Mouse (Mus musculus) neural tube, embryonic 15.5 days (tissue): Measurements from ENCODE around the gene Crabp2. TPM values are rescaled to one million over a fixed set of nuclear protein-coding genes. Genes with fewer than 3 reads are reported as not detected.
A peak's percentile ranks its signal among the peaks of the same experiment; 100 is the strongest.

Source experiments
- ATAC-seq: fragments of 200-750 bp; cut with Nextera tagmentation; 2 replicates; pipeline ENCODE4 v1.8.0; 2017; ENCODE audit warnings: mild to moderate bottlenecking, moderate TSS enrichment, moderate library complexity; ENCODE audit not compliant: low FRiP score
- H3K27ac ChIP-seq: fragments of 300-500 bp; sonication (generic); replicated peaks from 2 replicates; pipeline ENCODE4 v1.5.1; 2015; ENCODE audit warnings: mild to moderate bottlenecking, inconsistent platforms
- H3K27me3 ChIP-seq: fragments of 300-500 bp; sonication (generic); replicated peaks from 2 replicates; pipeline ENCODE4 v1.6.1; 2015; ENCODE audit warnings: inconsistent platforms
- H3K36me3 ChIP-seq: fragments of 300-500 bp; sonication (generic); 2 replicates; pipeline ENCODE4 v1.6.1; 2015; ENCODE audit warnings: inconsistent platforms
- H3K4me1 ChIP-seq: fragments of 300-500 bp; sonication (generic); 2 replicates; pipeline ENCODE4 v1.6.1; 2015; ENCODE audit warnings: inconsistent platforms
- H3K4me2 ChIP-seq: fragments of 300-500 bp; sonication (generic); 2 replicates; pipeline ENCODE4 v1.6.1; 2015; ENCODE audit warnings: inconsistent platforms, mild to moderate bottlenecking, moderate library complexity
- H3K4me3 ChIP-seq: fragments of 300-500 bp; sonication (generic); replicated peaks from 2 replicates; pipeline ENCODE4 v1.5.1; 2015; ENCODE audit warnings: mild to moderate bottlenecking, inconsistent platforms
- H3K9ac ChIP-seq: fragments of 300-500 bp; sonication (generic); replicated peaks from 2 replicates; pipeline ENCODE4 v1.6.1; 2015; ENCODE audit warnings: mild to moderate bottlenecking, inconsistent platforms
- H3K9me3 ChIP-seq: fragments of 300-500 bp; sonication (generic); replicated peaks from 2 replicates; pipeline ENCODE4 v1.6.1; 2016; ENCODE audit warnings: inconsistent platforms
- WGBS: fragments of 180-500 bp; shearing (Covaris S2); methylation state at CpG from one replicate; pipeline ENCODE4 v1.1.7; 2015; ENCODE audit warnings: mixed read lengths; 5-methylcytosine and 5-hydroxymethylcytosine counted together
- polyA plus RNA-seq: library from polyadenylated mRNA; unstranded; fragments of >200 nt; fragmentation: Nextera tagmentation; extraction: Ambion mirVana; gene quantifications from 2 replicates; pipeline ENCODE4 v1.2.1, GENCODE M21; 2015

Crabp2 gene
- polyA plus RNA-seq, 1 experiment from 2014 or later, result 81.1 TPM

- Histone ChIP-seq H3K4me3 (peak overlapping the region; percentile 35), H3K4me1 (peaks cover 68% of the 10 kb centered on the region), H3K9ac (peak overlapping the region; percentile 36), H3K9me3 (no peaks in the 10 kb centered on the region), H3K27ac (no peak overlapping the region; the same call in 1 of the 2 replicates), H3K36me3 (peaks cover 6% of the 10 kb centered on the region), H3K4me2 (peak overlapping the region; percentile 82), H3K27me3 (no peaks in the 10 kb centered on the region)
- WGBS, result 6% methylated on average over 26 of the region's 26 CpGs
- ATAC-seq, result 0 out of 2 replicates have a peak, but pooled peaks have one; percentile 31
Observed at GRCm38 (mm10) chr3:87947056-87947810, 1.2 kb upstream of the Crabp2 start.

GRCm38 (mm10) chr3:87947811-87948199 lies 661 bp upstream of the Crabp2 start:
- ATAC-seq, result no peak; the same call in 1 of the 2 replicates
- H3K4me1 ChIP-seq, result peaks cover 74% of the 10 kb centered on the region
- H3K27me3 ChIP-seq, result no peaks in the 10 kb centered on the region
- H3K9me3 ChIP-seq, result no peaks in the 10 kb centered on the region
- 0% methylated on average over 17 of the region's 17 CpGs for WGBS
- no peak overlapping the region for H3K27ac ChIP-seq
- H3K4me2 ChIP-seq, result peak overlapping the region; percentile 82
- H3K9ac ChIP-seq, result peak overlapping the region; percentile 36; the same call in 1 of the 2 replicates
- H3K36me3 ChIP-seq, result 0 out of 2 replicates have a peak, but pooled peaks cover 2% of the 10 kb centered on the region
- H3K4me3 ChIP-seq, result peak overlapping the region; percentile 35

DNA sequence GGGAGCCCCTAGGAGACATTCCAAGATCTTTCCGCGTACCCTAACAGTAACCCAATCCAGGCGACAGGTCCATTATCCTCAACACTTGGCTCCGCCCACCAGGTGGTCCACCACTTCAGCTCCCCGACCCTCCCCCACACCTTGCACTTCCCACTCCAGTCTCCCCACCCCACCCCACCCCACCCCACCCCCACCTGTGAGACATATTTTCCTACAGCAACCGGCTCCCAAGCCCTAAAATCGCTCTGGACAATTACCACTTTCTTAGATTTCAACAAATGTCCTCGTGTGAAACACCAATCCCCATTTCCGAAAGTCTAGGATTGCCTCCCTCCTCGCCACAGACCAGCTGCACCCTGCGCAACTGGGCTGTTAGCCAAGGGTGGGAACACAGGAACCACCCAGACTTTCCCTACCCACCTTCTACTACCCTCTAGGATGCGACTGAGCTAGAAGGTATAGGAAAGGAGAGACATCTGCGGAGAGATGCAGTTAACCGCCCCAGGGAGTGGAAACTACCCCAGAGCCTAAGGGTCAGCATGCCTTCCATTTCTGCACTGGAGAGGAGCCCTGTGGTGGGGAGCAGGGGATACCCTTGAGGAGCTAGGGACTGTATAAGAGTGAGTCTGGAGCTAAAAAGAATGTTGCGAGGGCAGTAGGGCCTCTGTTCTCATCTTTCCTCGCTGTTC lies 944 bp downstream of the Crabp2 start:
- no peak overlapping the region for H3K27ac ChIP-seq
- H3K4me3 ChIP-seq, result peak overlapping the region; percentile 35; the same call in 1 of the 2 replicates
- no peaks in the 10 kb centered on the region for H3K9me3 ChIP-seq
- no peaks in the 10 kb centered on the region for H3K36me3 ChIP-seq
- no peaks in the 10 kb centered on the region for H3K27me3 ChIP-seq
- peak overlapping the region; percentile 82 for H3K4me2 ChIP-seq
- peaks cover 79% of the 10 kb centered on the region for H3K4me1 ChIP-seq
- no peak overlapping the region for H3K9ac ChIP-seq
- 13% methylated on average over 16 of the region's 16 CpGs for WGBS
- ATAC-seq, result no peak

DNA sequence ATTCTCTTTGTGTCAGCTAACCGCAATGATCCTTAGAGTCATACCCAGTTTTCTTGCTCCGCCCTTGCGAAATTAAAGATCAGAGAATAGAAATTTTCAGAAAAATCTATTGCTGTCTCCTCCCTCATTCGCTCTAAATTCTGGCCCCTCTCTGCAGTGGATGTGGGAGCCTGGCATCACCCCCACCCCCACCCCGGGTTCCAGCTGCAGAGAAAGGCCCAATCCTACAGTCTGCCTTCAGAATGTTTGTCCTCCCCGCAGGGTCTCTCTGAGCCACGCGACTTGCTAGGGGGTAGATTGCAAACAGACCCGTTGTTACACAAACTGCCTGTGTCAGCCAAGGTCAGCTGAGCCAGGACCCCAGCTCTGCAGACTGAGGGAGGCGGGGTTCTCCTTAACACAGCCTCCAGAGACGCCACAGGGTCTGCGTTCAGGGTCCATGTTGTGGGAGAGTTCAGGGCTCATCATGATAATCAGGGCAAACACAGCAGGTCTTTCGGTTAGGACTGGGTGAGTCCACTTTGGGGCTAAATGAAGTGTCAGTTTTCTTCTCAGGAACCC lies 1.6 kb downstream of the Crabp2 start:
- Histone ChIP-seq H3K4me3 (peak overlapping the region; percentile 10; the same call in 1 of the 2 replicates), H3K36me3 (no peaks in the 10 kb centered on the region), H3K27me3 (no peaks in the 10 kb centered on the region), H3K9me3 (no peaks in the 10 kb centered on the region), H3K4me2 (peak overlapping the region; percentile 82), H3K4me1 (peaks cover 73% of the 10 kb centered on the region), H3K9ac (no peak overlapping the region), H3K27ac (no peak overlapping the region)
- no peak for ATAC-seq
- WGBS, result 13% methylated on average over 13 of the region's 13 CpGs

DNA sequence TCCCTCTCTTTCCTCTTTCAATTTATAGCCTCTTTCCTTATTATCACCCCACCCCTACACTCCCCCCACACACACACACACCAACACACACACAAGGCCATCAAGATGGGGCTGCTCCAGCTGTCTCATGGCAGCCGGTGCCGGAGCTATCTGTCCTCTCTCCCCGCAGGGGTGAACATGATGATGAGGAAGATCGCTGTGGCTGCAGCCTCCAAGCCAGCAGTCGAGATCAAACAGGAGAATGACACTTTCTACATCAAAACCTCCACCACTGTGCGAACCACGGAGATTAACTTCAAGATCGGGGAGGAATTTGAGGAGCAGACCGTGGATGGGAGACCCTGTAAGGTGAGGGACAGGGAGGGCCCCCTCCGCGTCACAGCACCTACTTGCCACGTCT lies 3.5 kb downstream of the Crabp2 start:
- H3K27ac ChIP-seq, result no peak overlapping the region
- H3K36me3 ChIP-seq, result no peaks in the 10 kb centered on the region
- ATAC-seq, result no peak
- H3K27me3 ChIP-seq, result no peaks in the 10 kb centered on the region
- peaks cover 54% of the 10 kb centered on the region for H3K4me1 ChIP-seq
- H3K4me3 ChIP-seq, result peak overlapping the region; percentile 10; the same call in 1 of the 2 replicates
- WGBS, result 18% methylated on average over 12 of the region's 12 CpGs
- no peaks in the 10 kb centered on the region for H3K9me3 ChIP-seq
- peak overlapping the region; percentile 45 for H3K4me2 ChIP-seq
- no peak overlapping the region; the same call in 1 of the 2 replicates for H3K9ac ChIP-seq

DNA sequence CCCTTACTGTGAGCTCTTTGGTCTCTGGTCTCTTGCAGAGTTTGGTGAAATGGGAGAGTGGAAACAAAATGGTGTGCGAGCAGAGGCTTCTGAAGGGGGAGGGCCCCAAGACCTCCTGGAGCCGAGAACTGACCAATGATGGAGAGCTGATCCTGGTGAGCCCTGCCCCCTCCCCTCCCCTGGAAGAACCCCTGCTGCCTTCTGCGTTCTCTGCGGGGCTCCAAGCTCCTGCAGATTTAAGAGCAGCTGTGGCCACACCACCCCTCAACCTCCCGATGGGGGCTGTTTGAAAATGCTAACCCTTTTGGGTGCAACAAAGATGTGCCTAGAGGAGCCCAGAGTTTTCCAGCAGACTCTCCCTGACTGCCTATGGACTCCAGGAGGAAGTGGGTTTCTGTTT lies 4.0 kb downstream of the Crabp2 start:
- WGBS, result 5% methylated on average over 5 of the region's 5 CpGs

GRCm38 (mm10) chr3:87958056-87958455 lies 9.6 kb downstream of the Crabp2 start:
- no peak overlapping the region for H3K9ac ChIP-seq
- 0% methylated on average over 1 of the region's 1 CpGs for WGBS
- H3K27me3 ChIP-seq, result no peaks in the 10 kb centered on the region
- H3K4me1 ChIP-seq, result peaks cover 16% of the 10 kb centered on the region
- no peak for ATAC-seq
- no peak overlapping the region for H3K4me3 ChIP-seq
- H3K9me3 ChIP-seq, result no peaks in the 10 kb centered on the region
- no peaks in the 10 kb centered on the region for H3K36me3 ChIP-seq
- H3K27ac ChIP-seq, result no peak overlapping the region
- H3K4me2 ChIP-seq, result no peak overlapping the region

More for the DNA sequence above, 4.0 kb downstream of the Crabp2 start:
- no peaks in the 10 kb centered on the region for H3K36me3 ChIP-seq
- H3K9ac ChIP-seq, result no peak overlapping the region; the same call in 1 of the 2 replicates
- H3K27ac ChIP-seq, result no peak overlapping the region
- peak overlapping the region; percentile 10; the same call in 1 of the 2 replicates for H3K4me3 ChIP-seq
- peak overlapping the region; percentile 45 for H3K4me2 ChIP-seq
- H3K9me3 ChIP-seq, result no peaks in the 10 kb centered on the region
- H3K4me1 ChIP-seq, result peaks cover 49% of the 10 kb centered on the region
- peak; percentile 51; the same call in 1 of the 2 replicates for ATAC-seq
- H3K27me3 ChIP-seq, result no peaks in the 10 kb centered on the region

DNA sequence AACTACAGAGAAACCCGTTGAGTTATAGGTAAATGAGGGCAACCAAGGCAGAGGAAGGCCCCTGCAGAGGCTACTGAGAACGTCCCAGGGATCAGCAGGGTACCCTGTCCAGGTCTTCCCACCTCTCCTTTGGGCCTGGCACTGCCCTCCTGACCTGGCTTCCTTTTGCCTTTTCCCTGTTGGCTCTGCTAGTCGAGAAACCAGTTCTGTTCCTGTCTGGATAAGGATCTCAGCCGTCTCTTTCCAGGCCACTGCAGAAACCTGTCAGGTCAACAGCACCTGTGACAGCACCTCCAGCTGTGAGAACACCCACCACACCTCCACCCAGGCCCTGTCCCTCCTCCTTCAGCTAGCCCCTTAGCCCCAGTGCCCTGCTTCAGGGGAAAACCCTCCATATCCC lies 10.0 kb downstream of the Crabp2 start:
- no peak for ATAC-seq
- Histone ChIP-seq H3K4me2 (no peak overlapping the region), H3K36me3 (no peaks in the 10 kb centered on the region), H3K27ac (no peak overlapping the region), H3K9ac (no peak overlapping the region), H3K4me3 (no peak overlapping the region), H3K27me3 (no peaks in the 10 kb centered on the region), H3K9me3 (no peaks in the 10 kb centered on the region), H3K4me1 (peaks cover 13% of the 10 kb centered on the region)
- WGBS, result 13% methylated on average over 4 of the region's 4 CpGs

DNA sequence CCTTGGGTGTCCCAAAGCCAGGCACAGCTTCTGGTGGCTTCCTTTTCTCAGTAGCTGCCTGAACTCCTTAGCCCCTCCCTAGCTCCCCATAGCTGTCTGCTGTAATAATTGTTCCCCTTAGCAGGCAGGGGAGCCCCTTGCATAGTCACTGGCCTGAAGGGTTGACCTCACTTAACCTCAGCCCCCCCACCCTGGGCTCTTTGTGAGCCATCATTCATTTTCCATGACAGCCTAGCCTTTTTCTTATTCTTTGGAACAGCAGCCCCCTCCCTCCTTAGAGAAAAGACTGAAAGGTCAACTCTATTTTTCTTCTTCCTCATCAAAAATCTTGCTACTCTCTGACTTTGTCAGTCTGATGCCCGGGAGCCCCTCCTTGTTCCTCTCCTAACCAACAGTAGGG lies 10.5 kb downstream of the Crabp2 start:
- Histone ChIP-seq H3K4me2 (no peak overlapping the region), H3K27ac (no peak overlapping the region), H3K36me3 (no peaks in the 10 kb centered on the region), H3K9ac (no peak overlapping the region), H3K4me3 (no peak overlapping the region), H3K9me3 (no peaks in the 10 kb centered on the region), H3K4me1 (peaks cover 13% of the 10 kb centered on the region), H3K27me3 (no peaks in the 10 kb centered on the region)
- WGBS, result 20% methylated on average over 1 of the region's 1 CpGs
- ATAC-seq, result no peak

- H3K4me1 ChIP-seq, result peaks cover 13% of the 10 kb centered on the region
- WGBS, result 44% methylated on average over 7 of the region's 7 CpGs
- no peak overlapping the region for H3K9ac ChIP-seq
- H3K36me3 ChIP-seq, result no peaks in the 10 kb centered on the region
- H3K4me3 ChIP-seq, result no peak overlapping the region
- H3K27ac ChIP-seq, result no peak overlapping the region
- no peak for ATAC-seq
- H3K4me2 ChIP-seq, result no peak overlapping the region
- H3K9me3 ChIP-seq, result no peaks in the 10 kb centered on the region
- H3K27me3 ChIP-seq, result no peaks in the 10 kb centered on the region
Observed at GRCm38 (mm10) chr3:87959371-87959770, 10.9 kb downstream of the Crabp2 start.

DNA sequence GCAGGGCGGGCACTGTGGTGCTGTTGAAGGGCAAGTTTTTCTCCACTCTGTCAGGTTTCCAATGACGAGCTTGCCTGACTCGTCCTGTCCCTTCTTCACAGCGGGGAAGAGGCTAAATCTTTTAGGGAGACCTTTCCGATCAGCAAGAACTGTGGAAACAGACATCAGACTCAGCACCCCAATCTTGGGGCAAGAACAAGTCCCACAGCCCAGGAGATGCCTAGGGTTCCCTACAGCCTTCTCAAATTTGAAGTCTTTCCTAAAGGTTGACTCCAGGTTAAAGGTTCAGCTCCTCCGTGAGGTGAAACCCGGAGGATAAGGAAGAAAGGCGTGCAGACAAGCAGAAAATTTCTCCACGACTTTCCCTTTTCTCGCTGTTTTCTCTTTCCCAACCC lies 11.7 kb downstream of the Crabp2 start:
- peak overlapping the region; percentile 54 for H3K4me3 ChIP-seq
- H3K4me2 ChIP-seq, result peak overlapping the region; percentile 86
- peak overlapping the region; percentile 61 for H3K9ac ChIP-seq
- 6% methylated on average over 10 of the region's 10 CpGs for WGBS
- H3K4me1 ChIP-seq, result peaks cover 13% of the 10 kb centered on the region
- H3K36me3 ChIP-seq, result no peaks in the 10 kb centered on the region
- H3K27ac ChIP-seq, result peak overlapping the region; percentile 86
- H3K27me3 ChIP-seq, result no peaks in the 10 kb centered on the region
- ATAC-seq, result no peak
- H3K9me3 ChIP-seq, result no peaks in the 10 kb centered on the region
